Mouse (Mus musculus) forebrain, postnatal 0 days (tissue): ENCODE results near the gene C1ql4. TPM values are rescaled to one million over a fixed set of nuclear protein-coding genes. Genes with fewer than 3 reads are reported as not detected.
A peak's percentile ranks its signal among the peaks of the same experiment; 100 is the strongest.

Experiments
- ATAC-seq: fragments of 200-750 bp; cut with Nextera tagmentation; 2 replicates; pipeline ENCODE4 v1.8.0; 2017; ENCODE audit warnings: mild to moderate bottlenecking, moderate library complexity
- DNase-seq: peaks from one replicate; pipeline ENCODE4 v3.0.0-alpha.2; 2015
- H3K27ac ChIP-seq: fragments of 300-500 bp; sonication (generic); 2 replicates; pipeline ENCODE4 v1.5.1; 2014; ENCODE audit warnings: low read depth, mild to moderate bottlenecking, antibody characterized with exemption, low read length, moderate library complexity, mixed read lengths
- H3K27me3 ChIP-seq: fragments of 300-500 bp; sonication (generic); 2 replicates; pipeline ENCODE4 v1.6.1; 2014; ENCODE audit warnings: mild to moderate bottlenecking, low read length, mixed read lengths; ENCODE audit not compliant: insufficient read depth
- H3K36me3 ChIP-seq: fragments of 300-500 bp; sonication (generic); 2 replicates; pipeline ENCODE4 v1.6.1; 2014; ENCODE audit warnings: mild to moderate bottlenecking, moderate library complexity; ENCODE audit not compliant: insufficient read depth
- H3K4me1 ChIP-seq: fragments of 300-500 bp; sonication (generic); 2 replicates; pipeline ENCODE4 v1.6.1; 2014; ENCODE audit warnings: antibody characterized with exemption; ENCODE audit not compliant: insufficient read depth
- H3K4me2 ChIP-seq: fragments of 300-500 bp; sonication (generic); 2 replicates; pipeline ENCODE4 v1.6.1; 2014; ENCODE audit warnings: low read depth, mild to moderate bottlenecking, moderate library complexity
- H3K4me3 ChIP-seq: fragments of 300-500 bp; sonication (generic); 2 replicates; pipeline ENCODE4 v1.5.1; 2014; ENCODE audit warnings: low read depth, low read length, mixed read lengths
- H3K9ac ChIP-seq: fragments of 300-500 bp; sonication (generic); 2 replicates; pipeline ENCODE4 v1.6.1; 2014; ENCODE audit warnings: mild to moderate bottlenecking
- H3K9me3 ChIP-seq: fragments of 300-500 bp; sonication (generic); 2 replicates; pipeline ENCODE4 v1.6.1; 2016; ENCODE audit warnings: low read length
- CTCF ChIP-seq: sonication (generic); IDR thresholded peaks from 2 replicates; pipeline ENCODE4 v1.5.1; 2016; ENCODE audit warnings: antibody characterized with exemption, control low read depth, low read depth
- WGBS: fragments of 180-500 bp; shearing (Covaris S2); extraction: QIAGEN DNeasy Blood & Tissue Kit; methylation state at CpG from one replicate; pipeline ENCODE4 v1.1.7; 2014; 5-methylcytosine and 5-hydroxymethylcytosine counted together
- polyA plus RNA-seq: library from polyadenylated mRNA; unstranded; fragments of >200 nt; fragmentation: Nextera tagmentation; extraction: Ambion mirVana; gene quantifications from 2 replicates; pipeline ENCODE4 v1.2.1, GENCODE M21; 2015
- total RNA-seq: library from RNA; depleted of rRNA; stranded (reverse); fragments of >200 nt; gene quantifications from 2 replicates; pipeline ENCODE4 v1.2.3, GENCODE M21; 2014

The C1ql4 gene
- total and polyA plus RNA-seq, 2 experiments from 2014 or later = 0.40 to 0.48 TPM

DNA sequence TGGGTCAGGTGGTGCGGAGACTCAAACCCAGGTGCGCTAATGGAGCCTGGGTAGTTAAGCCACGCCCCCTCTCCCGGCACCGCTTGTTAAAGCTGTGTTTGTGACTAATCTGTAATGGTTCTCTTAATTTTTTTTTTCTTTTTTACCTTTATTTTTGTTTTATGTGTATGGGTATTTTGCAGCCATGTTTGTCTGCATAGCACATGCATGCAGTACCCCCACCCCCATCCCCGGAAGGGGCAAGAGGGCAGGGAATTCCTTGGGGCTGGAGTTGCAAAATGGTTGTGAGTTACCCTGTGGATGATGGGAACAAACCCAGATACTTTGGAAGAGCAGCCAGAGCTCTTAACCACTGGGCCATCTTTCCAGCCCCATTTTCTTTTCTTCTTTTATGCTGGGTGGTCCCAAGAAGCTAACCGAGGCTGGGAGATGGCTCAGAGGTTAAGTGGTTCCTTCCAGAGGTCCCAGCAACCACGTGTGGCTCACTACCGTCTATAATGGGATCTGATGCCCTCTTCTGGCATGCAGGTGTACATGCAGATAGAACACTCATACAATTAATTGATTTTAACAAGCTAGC is 25.9 kb upstream of the C1ql4 start:
- H3K27ac ChIP-seq = no peak overlapping the region
- no peaks in the 10 kb centered on the region for H3K9me3 ChIP-seq
- H3K9ac ChIP-seq = no peak overlapping the region
- H3K36me3 ChIP-seq = no peaks in the 10 kb centered on the region
- DNase-seq (no peak), ATAC-seq (no peak)
- H3K4me2 ChIP-seq = 0 out of 2 replicates have a peak overlapping the region, but pooled peaks have one; percentile 6
- WGBS = 6% methylated on average over 9 of the region's 9 CpGs
- H3K27me3 ChIP-seq = no peaks in the 10 kb centered on the region
- no peaks in the 10 kb centered on the region for H3K4me1 ChIP-seq
- peak; percentile 54 for TF ChIP-seq CTCF
- no peak overlapping the region for H3K4me3 ChIP-seq

DNA sequence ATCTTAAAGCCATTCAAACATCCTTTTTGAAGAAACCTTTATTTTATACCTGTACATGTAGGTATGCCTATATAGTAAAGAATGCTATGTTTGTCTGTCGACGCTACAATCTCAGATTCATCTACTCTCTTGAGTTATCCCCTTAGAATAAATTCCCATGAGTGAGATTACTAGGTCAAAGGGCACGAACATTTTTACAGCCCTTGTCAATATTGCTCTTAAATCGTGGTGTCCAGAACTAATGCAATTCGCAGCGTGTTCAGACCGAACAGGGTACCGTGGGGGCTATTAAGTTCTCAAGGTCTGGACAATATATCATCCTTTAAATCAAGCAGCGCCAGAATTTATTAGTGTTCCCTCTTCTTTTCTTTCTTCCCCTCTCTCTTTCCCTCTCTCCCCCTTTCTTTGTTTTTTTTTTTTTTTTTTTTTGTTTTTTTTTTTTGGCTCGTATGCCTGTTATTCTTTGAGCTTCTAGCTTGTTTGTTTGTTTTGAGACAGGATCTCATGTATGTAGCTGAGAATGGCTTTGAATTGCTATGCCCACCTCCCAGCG is 25.3 kb upstream of the C1ql4 start:
- TF ChIP-seq CTCF = no peak
- Histone ChIP-seq H3K9ac (no peak overlapping the region), H3K27ac (no peak overlapping the region), H3K9me3 (no peaks in the 10 kb centered on the region), H3K4me2 (0 out of 2 replicates have a peak overlapping the region, but pooled peaks have one; percentile 6), H3K27me3 (no peaks in the 10 kb centered on the region), H3K4me1 (no peaks in the 10 kb centered on the region), H3K36me3 (no peaks in the 10 kb centered on the region), H3K4me3 (no peak overlapping the region)
- ATAC-seq (no peak), DNase-seq (no peak)
- 72% methylated on average over 11 of the region's 11 CpGs for whole genome bisulfite sequencing

DNA sequence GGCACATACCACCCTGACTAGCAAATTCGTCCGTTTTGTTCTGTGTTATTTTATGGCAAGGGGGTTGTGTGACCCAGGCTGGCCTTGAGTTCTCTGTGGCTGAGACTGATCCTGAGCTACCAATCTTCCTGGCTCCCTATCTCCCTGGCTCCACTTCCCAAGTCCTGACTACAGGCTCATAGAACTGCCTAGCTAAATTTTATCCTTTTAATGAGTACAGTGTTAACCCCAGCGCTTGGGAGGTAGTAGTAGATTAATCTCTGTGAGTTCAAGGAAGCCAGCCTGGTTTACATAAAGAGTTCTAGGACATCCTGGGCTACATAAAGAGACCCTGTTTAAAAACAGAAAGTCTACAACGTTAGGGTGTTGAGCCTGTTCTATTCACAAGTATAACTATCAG is 24.2 kb upstream of the C1ql4 start:
- 73% methylated on average over 4 of the region's 4 CpGs for WGBS
- H3K27ac ChIP-seq = no peak overlapping the region
- no peaks in the 10 kb centered on the region for H3K36me3 ChIP-seq
- H3K4me1 ChIP-seq = no peaks in the 10 kb centered on the region
- DNase-seq = no peak
- H3K9ac ChIP-seq = no peak overlapping the region
- no peaks in the 10 kb centered on the region for H3K9me3 ChIP-seq
- no peak for ATAC-seq
- no peak overlapping the region for H3K4me2 ChIP-seq
- no peak for TF ChIP-seq CTCF
- H3K27me3 ChIP-seq = no peaks in the 10 kb centered on the region
- H3K4me3 ChIP-seq = no peak overlapping the region

DNA sequence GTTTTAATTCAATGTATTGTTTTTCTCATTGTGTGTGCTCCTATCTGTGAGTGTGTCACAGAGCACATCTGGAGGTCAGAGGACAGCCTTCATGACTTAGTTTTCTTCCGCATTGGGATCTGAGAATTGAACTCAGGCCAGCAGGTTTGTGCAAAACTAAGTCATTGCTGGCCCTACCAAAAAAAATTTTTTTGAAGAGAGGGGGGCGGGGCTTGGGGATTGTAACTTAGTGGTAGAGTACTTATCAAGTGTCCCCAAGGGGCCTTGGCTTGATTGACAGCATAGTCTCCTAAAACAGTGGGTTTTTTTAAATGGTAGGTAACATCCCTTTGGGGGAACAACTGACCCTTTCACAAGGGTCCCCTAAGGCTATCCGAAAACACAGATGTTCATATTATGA is 23.5 kb upstream of the C1ql4 start:
- H3K4me3 ChIP-seq = no peak overlapping the region
- 95% methylated on average over 3 of the region's 3 CpGs for WGBS
- ATAC-seq = no peak

DNA sequence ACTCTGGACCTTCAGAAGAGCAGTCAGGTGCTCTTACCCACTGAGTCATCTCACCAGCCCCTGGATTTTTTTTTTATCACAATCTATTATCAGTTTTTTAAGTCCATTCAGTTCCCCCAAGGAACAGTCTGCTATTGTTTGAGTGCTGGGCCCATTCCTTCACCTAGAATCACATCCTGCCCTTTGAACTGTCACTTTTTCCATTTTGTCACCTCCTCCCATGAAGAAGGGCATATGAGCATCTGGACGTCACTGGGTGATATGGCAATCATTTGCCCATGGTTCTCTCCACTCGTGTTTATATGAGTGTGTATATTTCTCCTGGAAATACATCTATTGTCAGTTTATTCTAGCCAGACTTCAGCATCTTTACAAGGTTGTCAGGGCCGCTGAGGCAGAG is 20.2 kb upstream of the C1ql4 start:
- 86% methylated on average over 3 of the region's 3 CpGs for WGBS
- Histone ChIP-seq H3K4me2 (no peak overlapping the region), H3K36me3 (no peaks in the 10 kb centered on the region), H3K27ac (no peak overlapping the region), H3K4me3 (no peak overlapping the region), H3K9ac (no peak overlapping the region), H3K9me3 (no peaks in the 10 kb centered on the region), H3K27me3 (no peaks in the 10 kb centered on the region), H3K4me1 (no peaks in the 10 kb centered on the region)
- no peak for DNase-seq
- ATAC-seq = no peak
- no peak for TF ChIP-seq CTCF

More for the DNA sequence above, 23.5 kb upstream of the C1ql4 start:
- Histone ChIP-seq H3K36me3 (no peaks in the 10 kb centered on the region), H3K4me2 (no peak overlapping the region), H3K9me3 (no peaks in the 10 kb centered on the region), H3K9ac (no peak overlapping the region), H3K27ac (no peak overlapping the region), H3K4me1 (no peaks in the 10 kb centered on the region), H3K27me3 (no peaks in the 10 kb centered on the region)
- no peak for DNase-seq
- TF ChIP-seq CTCF = no peak

DNA sequence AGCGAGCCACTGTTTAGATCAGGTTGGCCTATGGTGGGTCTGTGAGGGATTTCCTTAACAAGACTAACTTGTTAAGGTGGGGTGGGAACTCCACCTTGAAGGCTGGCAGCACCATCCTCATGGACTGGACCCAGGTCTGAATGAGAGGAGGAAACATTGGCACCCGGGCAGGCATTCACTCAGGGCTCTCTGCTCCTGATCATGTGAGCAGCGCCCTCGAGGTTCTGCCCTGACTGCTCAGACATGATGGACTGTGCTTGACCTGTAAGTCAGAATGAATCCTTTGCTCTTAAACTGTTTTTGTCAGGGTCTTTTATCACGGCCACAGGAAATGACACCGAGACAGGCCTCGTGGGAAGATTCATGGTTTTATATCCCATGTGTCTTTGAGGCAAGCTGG is 17.6 kb upstream of the C1ql4 start:
- Histone ChIP-seq H3K27ac (no peak overlapping the region), H3K4me1 (no peaks in the 10 kb centered on the region), H3K36me3 (no peaks in the 10 kb centered on the region), H3K9ac (no peak overlapping the region), H3K4me2 (no peak overlapping the region), H3K9me3 (no peaks in the 10 kb centered on the region), H3K27me3 (no peaks in the 10 kb centered on the region), H3K4me3 (no peak overlapping the region)
- TF ChIP-seq CTCF = no peak
- WGBS = 81% methylated on average over 7 of the region's 7 CpGs
- ATAC-seq (no peak), DNase-seq (no peak)

DNA sequence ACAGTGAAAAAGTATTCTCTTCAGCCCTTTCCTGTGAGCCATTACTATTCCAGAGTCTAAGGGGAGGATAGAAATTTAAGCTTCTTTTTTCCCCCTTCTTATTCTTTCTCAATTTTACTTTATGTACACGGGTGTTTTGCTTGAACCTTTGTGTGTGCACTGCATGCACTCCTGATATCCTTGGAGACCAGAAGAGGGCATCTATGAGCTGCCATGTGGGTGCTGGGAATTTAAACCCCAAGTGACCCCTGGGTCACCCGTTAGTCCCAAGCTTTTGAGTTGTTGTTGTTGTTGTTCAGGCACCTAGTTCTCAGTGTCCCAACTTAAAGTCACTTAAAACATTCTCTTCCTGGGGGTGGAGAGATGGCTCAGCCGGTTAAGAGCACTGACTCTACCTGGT is 12.4 kb upstream of the C1ql4 start:
- DNase-seq = no peak
- ATAC-seq = no peak
- WGBS = 55% methylated on average over 3 of the region's 3 CpGs
- Histone ChIP-seq H3K9ac (no peak overlapping the region), H3K27ac (no peak overlapping the region), H3K4me1 (0 out of 2 replicates have a peak, but pooled peaks cover 11% of the 10 kb centered on the region), H3K4me2 (no peak overlapping the region), H3K4me3 (no peak overlapping the region), H3K36me3 (no peaks in the 10 kb centered on the region), H3K27me3 (peaks cover 38% of the 10 kb centered on the region), H3K9me3 (no peaks in the 10 kb centered on the region)
- peak; percentile 9; the same call in 1 of the 2 replicates for TF ChIP-seq CTCF
